Mouse (Mus musculus): ENCODE measurements around the gene Patl2.
A peak's percentile ranks its signal among the peaks of the same experiment; 100 is the strongest.
"Not testable (repeated sequence)": the region's sequence is repeated elsewhere in the genome, so short reads cannot be mapped to it uniquely, and the experiment has no call there.

The Patl2 gene

GRCm38 (mm10) chr2:122141332-122141967 is 44.5 kb downstream of the Patl2 start:
- DNase-seq (ENCODE audit: low spot score), result no peak

- no peak for DNase-seq (ENCODE audit: low spot score)
Measured at GRCm38 (mm10) chr2:122140815-122141214, 45.2 kb downstream of the Patl2 start.

DNA sequence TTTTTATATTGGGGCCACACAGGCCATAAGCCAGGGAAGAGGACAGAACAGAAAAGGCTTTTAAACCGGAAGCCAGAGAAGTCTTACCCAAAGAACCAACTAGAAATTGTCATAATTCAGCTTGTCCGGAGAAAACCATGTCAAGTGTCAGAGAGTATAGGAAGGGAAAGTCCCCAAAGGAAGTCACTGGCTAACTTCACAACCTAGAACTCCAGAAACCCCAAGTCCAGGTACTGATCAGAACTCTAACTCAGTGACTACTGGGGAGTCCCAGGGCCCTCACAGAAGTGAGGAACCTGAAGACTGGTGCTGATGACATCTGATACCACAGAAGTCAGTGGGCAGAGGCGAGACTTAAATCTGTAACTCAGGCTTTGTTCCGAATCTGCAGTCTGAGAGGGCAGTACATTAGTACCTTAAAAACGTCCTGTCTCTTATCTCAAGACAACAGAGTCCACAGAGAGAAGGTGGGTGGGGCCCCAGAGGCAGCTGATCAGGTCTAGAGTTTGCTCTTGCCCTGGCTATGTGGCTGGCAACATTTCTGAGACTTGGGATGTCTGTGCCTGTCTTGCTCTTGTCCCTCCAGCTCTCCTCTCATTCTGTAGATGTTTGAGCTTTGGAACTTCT is 48.0 kb downstream of the Patl2 start:
- DNase-seq (ENCODE audit: low spot score), result no peak

DNA sequence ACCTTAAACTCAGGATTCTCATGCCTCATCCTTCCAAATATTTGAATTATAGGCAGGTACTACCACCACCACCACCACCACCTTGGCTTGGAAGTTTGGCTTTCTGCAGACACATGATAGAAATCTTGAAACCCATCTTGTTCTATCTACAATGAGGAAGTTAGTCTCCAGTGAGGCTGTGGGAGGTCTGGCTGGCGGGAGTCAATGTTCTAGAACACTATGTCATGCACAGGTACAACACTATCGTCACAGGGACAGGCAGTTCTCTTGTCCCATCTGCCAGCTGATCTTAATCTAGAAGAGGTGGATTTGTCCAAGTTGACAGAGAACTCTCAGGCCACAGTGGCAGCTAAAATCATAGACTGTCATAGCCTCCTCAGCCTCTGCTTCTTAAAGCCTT is 53.4 kb downstream of the Patl2 start:
- DNase-seq (ENCODE audit: low spot score), result no peak

DNA sequence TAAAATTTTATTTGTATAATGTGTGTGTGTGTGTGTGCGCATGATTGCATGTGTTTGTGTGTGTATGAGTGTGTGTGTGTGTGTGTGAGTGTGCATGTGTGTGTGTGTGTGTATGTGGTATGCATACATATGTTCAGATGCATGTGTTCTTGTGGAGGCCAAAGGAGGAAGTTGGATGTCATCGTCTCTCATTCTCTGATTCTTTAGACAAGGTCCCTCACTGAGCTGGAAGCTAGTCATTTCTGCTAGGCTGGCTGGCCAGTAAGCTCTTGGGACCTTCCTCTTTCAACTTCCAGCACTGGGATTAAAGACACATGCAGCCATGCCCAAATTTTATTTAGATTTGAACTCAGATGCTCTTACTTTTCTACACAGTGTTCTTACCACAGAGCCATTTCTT is 53.9 kb downstream of the Patl2 start:
- DNase-seq (ENCODE audit: low spot score), result no peak

DNA sequence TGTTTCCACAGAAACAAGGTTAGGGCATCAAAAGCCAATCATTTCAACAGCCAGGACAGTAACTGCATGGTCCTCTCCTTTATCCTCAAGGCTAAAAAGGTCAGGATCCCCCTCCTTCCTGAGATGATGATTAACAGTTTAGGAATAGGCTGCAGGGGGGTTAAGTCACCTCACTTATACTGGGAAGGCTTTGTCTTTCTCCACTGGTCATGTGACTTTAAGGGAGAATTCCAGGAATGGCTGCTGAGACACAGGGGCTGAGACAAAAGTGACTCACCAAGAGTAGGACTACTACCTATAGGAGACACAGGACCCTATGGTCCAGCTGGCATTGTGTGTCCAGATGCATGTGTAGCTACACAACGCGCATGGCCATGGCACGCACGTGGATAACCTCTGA is 58.4 kb downstream of the Patl2 start:
- no peak for DNase-seq (ENCODE audit: low spot score)

- no peak for DNase-seq (ENCODE audit: low spot score)
Measured at GRCm38 (mm10) chr2:122126765-122127347, 59.1 kb downstream of the Patl2 start.

GRCm38 (mm10) chr2:122125680-122126572 is 60.1 kb downstream of the Patl2 start:
- no peak for DNase-seq (ENCODE audit: low spot score)

DNA sequence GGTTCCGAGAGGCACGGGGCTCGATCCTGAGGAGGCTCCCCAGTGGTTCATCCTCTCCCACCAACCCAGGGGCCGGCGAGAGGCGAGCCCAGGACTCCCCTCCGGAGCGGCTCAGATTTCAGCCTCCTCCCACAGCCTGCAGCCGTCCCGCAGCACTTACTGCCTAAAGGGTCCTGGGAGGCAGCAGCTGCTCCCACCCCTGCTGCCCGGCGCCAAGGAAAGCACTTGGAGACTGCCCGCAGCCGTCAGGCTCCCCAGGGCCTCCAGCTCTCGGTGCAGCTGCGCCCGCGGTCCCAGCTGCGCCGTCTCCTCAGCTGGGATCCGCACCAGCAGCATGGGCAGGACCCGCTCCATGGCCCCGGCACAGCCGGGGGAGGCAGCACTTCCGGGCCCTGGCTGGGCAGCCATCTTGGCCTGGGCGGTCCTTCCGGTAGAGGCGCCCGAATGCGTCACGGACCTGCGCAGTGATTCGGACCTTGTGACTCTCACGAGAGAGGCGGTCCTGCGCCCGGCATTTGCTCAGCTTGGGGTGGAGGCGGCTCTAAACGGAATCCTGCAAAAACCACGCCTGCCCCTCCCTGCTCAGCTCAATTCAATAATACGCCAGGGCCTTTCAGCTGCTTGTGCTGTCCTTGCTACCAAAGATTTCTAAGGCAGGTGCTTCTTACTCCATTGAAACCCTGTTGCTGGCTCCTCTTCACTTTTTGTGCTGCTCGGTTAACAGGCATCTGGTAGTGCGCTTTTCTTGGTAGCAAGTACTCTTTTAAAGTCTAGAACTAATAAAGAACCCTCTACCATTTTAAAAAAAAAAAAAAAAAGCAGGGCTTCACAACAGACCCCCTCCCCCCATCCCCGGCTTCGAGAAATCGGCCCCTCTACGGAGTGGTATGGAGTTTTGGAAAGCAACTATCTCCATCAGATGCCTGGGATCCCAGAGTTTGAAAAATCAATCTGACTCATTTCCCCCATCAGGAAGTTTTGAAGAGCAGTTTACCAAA is 67.7 kb downstream of the Patl2 start, which contains the start of gene Spg11:
Spg11 (minus strand) TSS at position 426 of the 998 bp plus-strand sequence.
- DNase-seq (ENCODE audit: low spot score), result peak; percentile 98

DNA sequence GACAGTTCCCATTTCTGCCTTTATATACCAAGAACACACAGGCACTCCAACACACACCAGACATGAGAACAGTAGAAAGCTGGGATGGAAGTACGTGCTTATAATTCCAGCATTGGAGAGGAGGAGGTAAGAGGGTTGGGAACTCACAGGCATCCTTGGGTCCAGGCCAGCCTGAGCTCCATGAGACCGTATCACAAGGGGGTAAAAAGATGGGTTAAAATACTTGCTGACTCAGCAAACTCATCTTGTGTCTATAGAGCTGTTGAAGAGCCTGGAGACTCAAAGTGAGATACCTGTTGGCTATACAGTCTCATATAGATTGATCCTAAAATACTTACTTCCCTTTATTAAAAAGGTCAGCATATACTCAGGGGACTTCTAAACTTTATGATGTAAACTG is 69.1 kb downstream of the Patl2 start:
- DNase-seq (ENCODE audit: low spot score), result no peak

GRCm38 (mm10) chr2:122109714-122110113 is 76.3 kb downstream of the Patl2 start:
- DNase-seq (ENCODE audit: low spot score), result no peak

GRCm38 (mm10) chr2:122108101-122108500 is 77.9 kb downstream of the Patl2 start:
- no peak for DNase-seq (ENCODE audit: low spot score)

DNA sequence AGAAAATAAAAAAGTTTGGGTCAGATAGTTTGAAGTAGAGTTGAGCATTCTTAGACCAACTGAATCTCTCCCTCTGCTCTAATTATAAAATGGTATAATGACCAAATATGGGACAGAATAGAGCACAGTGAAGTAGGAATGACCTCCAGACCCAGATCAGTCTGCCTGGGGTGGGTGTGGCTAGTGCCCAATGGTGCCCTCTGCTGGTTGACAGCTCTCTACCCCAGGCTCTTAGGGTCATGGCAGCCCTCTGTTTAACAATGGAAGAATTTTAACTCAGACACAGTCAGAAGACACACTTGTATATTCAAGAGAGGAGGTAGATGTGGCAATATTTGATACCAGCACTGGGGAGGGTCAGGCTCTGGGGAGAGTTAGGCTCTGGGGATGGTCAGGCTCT is 83.9 kb downstream of the Patl2 start:
- DNase-seq (ENCODE audit: low spot score), result no peak

DNA sequence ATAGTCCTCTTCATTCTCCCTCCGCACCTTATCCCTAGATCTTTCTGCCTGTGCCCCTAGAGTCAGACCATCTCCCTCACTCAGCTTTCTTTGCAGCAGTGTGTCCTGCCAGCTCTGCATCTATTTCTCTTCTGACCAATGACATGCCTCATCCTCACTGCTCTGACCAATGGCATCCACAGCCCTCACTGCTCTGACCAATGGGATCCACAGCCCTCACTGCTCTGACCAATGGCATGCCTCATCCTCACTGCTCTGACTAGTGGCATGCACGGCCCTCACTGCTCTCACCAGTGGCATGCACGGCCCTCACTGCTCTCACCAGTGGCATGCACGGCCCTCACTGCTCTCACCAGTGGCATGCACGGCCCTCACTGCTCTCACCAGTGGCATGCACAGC is 88.3 kb downstream of the Patl2 start:
- DNase-seq (ENCODE audit: low spot score), result not testable (repeated sequence)

DNA sequence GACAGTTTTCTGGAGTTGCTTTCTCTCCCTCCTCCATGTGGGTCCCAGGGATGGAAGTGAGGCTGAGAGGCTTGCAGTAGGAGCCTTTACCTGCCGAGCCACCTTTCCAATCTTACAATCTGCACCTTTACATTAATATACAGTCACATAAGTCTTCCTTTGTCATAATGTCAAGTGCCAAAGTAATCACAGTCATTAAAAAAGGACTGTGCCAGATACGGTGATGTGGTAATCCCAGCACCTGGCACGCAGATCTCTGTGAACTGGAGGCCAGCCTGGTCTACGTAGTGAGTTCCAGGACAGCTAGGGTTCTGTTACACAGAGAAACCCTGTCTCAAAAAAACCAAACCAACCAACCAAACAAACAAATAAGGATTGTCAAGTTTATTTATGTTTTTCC is 92.1 kb downstream of the Patl2 start:
- no peak for DNase-seq (ENCODE audit: low spot score)

DNA sequence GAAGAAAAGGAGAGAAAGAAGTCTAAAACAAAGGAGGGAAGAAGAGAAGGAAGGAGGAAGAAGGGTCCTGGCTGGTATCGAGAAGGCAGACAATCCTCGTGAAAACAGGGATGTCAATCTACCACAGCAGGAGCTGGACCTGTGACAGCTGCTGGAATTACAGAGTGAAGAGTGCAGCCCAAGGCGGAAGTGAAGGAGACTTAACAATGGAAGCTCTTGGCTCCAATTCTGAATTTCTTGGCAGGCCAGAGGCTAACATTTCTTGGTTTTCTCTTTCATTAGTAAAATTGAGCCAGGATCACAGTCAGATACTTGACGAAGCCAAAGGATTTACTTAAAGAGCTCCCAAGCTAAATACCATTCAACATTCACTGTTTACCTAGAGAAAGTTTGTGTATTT is 99.5 kb downstream of the Patl2 start:
- DNase-seq (ENCODE audit: low spot score), result no peak

GRCm38 (mm10) chr2:122081728-122082456 is 104.1 kb downstream of the Patl2 start:
- no peak for DNase-seq (ENCODE audit: low spot score)

All from layer of hippocampus, adult 11-12 months (tissue).